Mouse (Mus musculus) embryonic facial prominence, embryonic 13.5 days (tissue): Measurements from ENCODE around the gene Pnp. TPM values are rescaled to one million over a fixed set of nuclear protein-coding genes. Genes with fewer than 3 reads are reported as not detected.

Source experiments
- polyA plus RNA-seq: library from polyadenylated mRNA; unstranded; fragments of >200 nt; fragmentation: Nextera tagmentation; extraction: Ambion mirVana; gene quantifications from 2 replicates; pipeline ENCODE4 v1.2.1, GENCODE M21; 2015

Gene Pnp
- polyA plus RNA-seq, 1 experiment from 2014 or later, result 49.3 TPM

Other genes starting within 250 kb of the Pnp start
- not detected in 2 replicates for gene Olfr747, start 237.9 kb upstream of the Pnp start, polyA plus RNA-seq
- gene Olfr748, start 223.7 kb upstream of the Pnp start, polyA plus RNA-seq, result not detected in 2 replicates
- gene Olfr749, start 186.0 kb upstream of the Pnp start, polyA plus RNA-seq, result not detected in 2 replicates
- 87.1 and 89.4 TPM in 2 replicates for gene Ttc5, start 145.6 kb upstream of the Pnp start, polyA plus RNA-seq
- gene Ccnb1ip1, start 123.3 kb upstream of the Pnp start, polyA plus RNA-seq, result not detected in 2 replicates
- 72.4 and 78.7 TPM in 2 replicates for gene Parp2, start 123.2 kb upstream of the Pnp start, polyA plus RNA-seq
- 4.4 and 5.3 TPM in 2 replicates for gene Tep1, start 60.5 kb upstream of the Pnp start, polyA plus RNA-seq
- gene Klhl33, start 33.6 kb upstream of the Pnp start, polyA plus RNA-seq, result 0.37 and 0.50 TPM in 2 replicates
- 182 and 189 TPM in 2 replicates for gene Osgep, start 6.2 kb upstream of the Pnp start, polyA plus RNA-seq
- 263 and 305 TPM in 2 replicates for gene Apex1, start 6.1 kb upstream of the Pnp start, polyA plus RNA-seq
- gene Pip4p1, start 226 bp upstream of the Pnp start, polyA plus RNA-seq, result 55.6 and 56.9 TPM in 2 replicates
- 3.1 TPM in 1 of 2 replicates, not detected in the other for gene Gm49342, start 13.4 kb downstream of the Pnp start, polyA plus RNA-seq
- gene Pnp2, start 24.9 kb downstream of the Pnp start, polyA plus RNA-seq, result 0.39 and 0.65 TPM in 2 replicates
- gene Rnase10, start 76.7 kb downstream of the Pnp start, polyA plus RNA-seq, result 0.18 and 0.29 TPM in 2 replicates
- not detected in 2 replicates for gene Rnase9, start 110.8 kb downstream of the Pnp start, polyA plus RNA-seq
- gene Rnase11, start 119.1 kb downstream of the Pnp start, polyA plus RNA-seq, result not detected in 2 replicates
- gene Rnase12, start 126.6 kb downstream of the Pnp start, polyA plus RNA-seq, result not detected in 2 replicates
- gene Olfr750, start 143.4 kb downstream of the Pnp start, polyA plus RNA-seq, result not detected in 2 replicates
- 27.4 and 27.6 TPM in 2 replicates for gene Rnase4, start 160.0 kb downstream of the Pnp start, polyA plus RNA-seq
- gene Ang, start 160.1 kb downstream of the Pnp start, polyA plus RNA-seq, result 4.6 and 5.7 TPM in 2 replicates
- not detected in 2 replicates for gene Eddm3b, start 183.3 kb downstream of the Pnp start, polyA plus RNA-seq
- 0.50 and 0.56 TPM in 2 replicates for gene Rnase6, start 192.8 kb downstream of the Pnp start, polyA plus RNA-seq
- gene Rnase1, start 215.7 kb downstream of the Pnp start, polyA plus RNA-seq, result 0.28 TPM in 1 of 2 replicates, not detected in the other
- not detected in 2 replicates for gene Rnase2b, start 231.2 kb downstream of the Pnp start, polyA plus RNA-seq